Comparison of ENCODE assay signal across 22 mouse cellular contexts in the genomic region with DNA sequence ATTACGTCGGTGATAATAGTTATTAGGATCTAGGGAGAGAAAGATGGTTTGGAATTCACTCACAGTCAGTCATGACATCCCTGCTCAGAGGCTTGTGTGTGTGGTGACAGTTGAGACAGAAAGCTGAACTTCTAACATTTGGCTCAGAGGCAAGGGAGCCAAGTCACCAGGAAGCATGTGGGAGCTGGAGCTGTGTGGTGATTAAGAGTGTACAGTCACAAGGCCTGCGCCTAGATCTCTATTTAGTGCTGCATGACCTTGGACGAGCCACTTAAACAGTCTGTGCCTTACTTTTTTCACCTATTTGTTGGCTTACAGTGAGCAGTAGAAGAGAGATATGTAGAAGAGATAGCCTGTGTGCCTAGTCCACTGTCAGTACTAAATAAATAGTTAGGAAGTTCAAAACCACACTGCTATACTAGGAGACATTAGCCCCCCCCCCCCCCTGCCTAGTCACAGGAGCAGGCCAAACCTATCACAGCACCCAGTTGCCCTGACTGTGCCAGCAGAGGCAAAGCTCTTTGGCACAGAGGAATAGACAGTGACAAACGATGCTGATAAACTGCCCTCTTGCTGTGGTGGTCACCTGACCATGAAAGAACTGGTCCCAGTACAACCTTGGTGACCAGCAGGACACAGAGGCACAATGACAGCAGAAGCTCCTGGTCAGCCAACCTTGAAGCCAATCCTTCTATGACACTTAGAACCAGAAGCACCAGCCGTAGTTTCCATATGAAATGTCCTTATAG.
DNase-seq lines count a peak whose midpoint lies in the region.
"Had no signal": no experiment of that assay in that cellular context is flagged by ENCODE, and none has a peak within 500 bp of the region (broad histone marks: within the 10 kb centered on the region; RNA-seq: fewer than 3 reads in every experiment).

No protein-coding gene starts in this region.

- H3K4me3 ChIP-seq in heart, embryonic 10.5 days = no peak overlapping the region
- H3K4me3 ChIP-seq: embryonic facial prominence, embryonic 10.5 days; embryonic facial prominence, embryonic 13.5 days; erythroblast, embryonic 14.5 days; forebrain, embryonic 12.5 days; forebrain, embryonic 15.5 days; heart, embryonic 12.5 days; heart, embryonic 15.5 days; hindbrain, embryonic 12.5 days; hindbrain, embryonic 15.5 days had no signal

- no peaks in the 10 kb centered on the region for H3K4me1 ChIP-seq in heart, embryonic 10.5 days
- H3K4me1 ChIP-seq: embryonic facial prominence, embryonic 10.5 days; forebrain, embryonic 12.5 days; forebrain, embryonic 15.5 days; heart, embryonic 12.5 days; heart, embryonic 15.5 days; hindbrain, embryonic 12.5 days; hindbrain, embryonic 15.5 days had no signal

- no peaks in the 10 kb centered on the region for H3K36me3 ChIP-seq in heart, embryonic 10.5 days
- H3K36me3 ChIP-seq: embryonic facial prominence, embryonic 10.5 days; embryonic facial prominence, embryonic 13.5 days; forebrain, embryonic 12.5 days; forebrain, embryonic 15.5 days; heart, embryonic 12.5 days; heart, embryonic 15.5 days; hindbrain, embryonic 12.5 days; hindbrain, embryonic 15.5 days had no signal

- H3K27ac ChIP-seq in heart, embryonic 10.5 days = no peak overlapping the region
- H3K27ac ChIP-seq: embryonic facial prominence, embryonic 10.5 days; embryonic facial prominence, embryonic 13.5 days; forebrain, embryonic 12.5 days; forebrain, embryonic 15.5 days; heart, embryonic 15.5 days; hindbrain, embryonic 12.5 days; hindbrain, embryonic 15.5 days had no signal

- peak; percentile 53 to 76 for DNase-seq in adrenal gland, adult (ENCODE audit: inconsistent age in 2 of 2, low spot score in 1 of 2)
- no peak for DNase-seq in adrenal gland, adult 18-20 months (ENCODE audit: low spot score in 2 of 2)
- peak; percentile 29 for DNase-seq in adrenal gland, postnatal 14 days
- no peak for DNase-seq in adrenal gland, postnatal 25 days
- peak; percentile 48 for DNase-seq in heart, adult 8-10 months (ENCODE audit: low spot score)
- DNase-seq in heart, embryonic 10.5 days (ENCODE audit: low spot score) = no peak
- DNase-seq: cerebellum, adult 11-12 months; cerebellum, adult 8-10 months; cerebellum, postnatal 10 days; cerebellum, postnatal 36 days; embryo, embryonic 11 days; gastrocnemius, postnatal 25 days; kidney, adult 2 months had no signal

- H3K9me3 ChIP-seq in heart, embryonic 10.5 days = no peaks in the 10 kb centered on the region
- H3K9me3 ChIP-seq: embryonic facial prominence, embryonic 10.5 days; embryonic facial prominence, embryonic 13.5 days; forebrain, embryonic 12.5 days; forebrain, embryonic 15.5 days; heart, embryonic 12.5 days; heart, embryonic 15.5 days; hindbrain, embryonic 12.5 days; hindbrain, embryonic 15.5 days had no signal

- 72% methylated on average over 6 of the region's 6 CpGs for WGBS in heart, embryonic 10.5 days

- peaks cover 5% of the 10 kb centered on the region; the same call in 1 of the 2 replicates for H3K27me3 ChIP-seq in heart, embryonic 10.5 days (ENCODE audit: insufficient read depth, poor library complexity, severe bottlenecking)
- H3K27me3 ChIP-seq: embryonic facial prominence, embryonic 13.5 days; forebrain, embryonic 12.5 days; forebrain, embryonic 15.5 days; hindbrain, embryonic 12.5 days; hindbrain, embryonic 15.5 days had no signal

Comparison
In these comparisons a context has a peak if more than half of its experiments do, and no peak if none do; other contexts are left out.
1. DNase-seq: peak in adrenal gland, adult (2 of 2), adrenal gland, postnatal 14 days (single experiment) and heart, adult 8-10 months (single experiment); none in adrenal gland, adult 18-20 months (0 of 2), adrenal gland, postnatal 25 days (single experiment) and heart, embryonic 10.5 days (single experiment).